Mouse (Mus musculus) bone marrow, adult 2 months (tissue): ENCODE data around the gene Slc22a5. TPM values are rescaled to one million over a fixed set of nuclear protein-coding genes. Genes with fewer than 3 reads are reported as not detected.

Experiments used
- H3K27ac ChIP-seq: fragments of 200-500 bp; 2 replicates; pipeline ENCODE4 v1.5.1; 2012; ENCODE audit warnings: low read depth, mild to moderate bottlenecking, control low read depth, inconsistent platforms, low read length; ENCODE audit not compliant: control insufficient read depth, poor library complexity, insufficient read depth
- H3K4me1 ChIP-seq: fragments of 200-500 bp; 2 replicates; pipeline ENCODE4 v1.6.1; 2011; ENCODE audit warnings: low read length; ENCODE audit not compliant: control insufficient read depth, insufficient read depth
- H3K4me3 ChIP-seq: fragments of 200-500 bp; replicated peaks from 2 replicates; pipeline ENCODE3; 2011; ENCODE audit warnings: mild to moderate bottlenecking, low read depth, low read length, control low read depth; ENCODE audit not compliant: control insufficient read depth
- CTCF ChIP-seq: fragments of 200-500 bp; IDR thresholded peaks from 2 replicates; pipeline ENCODE4 v1.5.1; 2011; ENCODE audit warnings: low read length, control low read depth; ENCODE audit not compliant: control insufficient read depth, insufficient read depth
- POLR2A ChIP-seq: fragments of 200-500 bp; IDR thresholded peaks from 2 replicates; pipeline ENCODE4 v1.6.1; 2011; ENCODE audit warnings: low read depth, mild to moderate bottlenecking, control low read depth, low read length, borderline replicate concordance; ENCODE audit not compliant: control insufficient read depth
- WGBS: fragments of 180-500 bp; shearing (Covaris S2); methylation state at CpG from one replicate; pipeline ENCODE4 v1.1.7; 2018; 5-methylcytosine and 5-hydroxymethylcytosine counted together
- polyA plus RNA-seq: library from polyadenylated mRNA; stranded (reverse); fragments of >200 nt; gene quantifications from 2 replicates; pipeline ENCODE4 v1.2.4, GENCODE M21; 2011; ENCODE audit warnings: low replicate concordance; ENCODE audit not compliant: missing spikeins, insufficient read depth, insufficient read length

Slc22a5 gene
- polyA plus RNA-seq, 1 experiment = 6.5 TPM

- no peak overlapping the region for H3K4me3 ChIP-seq
- no peaks in the 10 kb centered on the region for H3K4me1 ChIP-seq
- 86% methylated on average over 8 of the region's 8 CpGs for WGBS
- no peak overlapping the region for H3K27ac ChIP-seq
- no peak for TF ChIP-seq POLR2A
- TF ChIP-seq CTCF = no peak
These were observed 17.2 kb upstream of the Slc22a5 start for GRCm38 (mm10) chr11:53908686-53909085.

GRCm38 (mm10) chr11:53904534-53904925, 13.1 kb upstream of the Slc22a5 start:
- no peak overlapping the region for H3K27ac ChIP-seq

GRCm38 (mm10) chr11:53903781-53904533, 12.5 kb upstream of the Slc22a5 start:
- TF ChIP-seq POLR2A (no peak), CTCF (no peak)
- no peaks in the 10 kb centered on the region for H3K4me1 ChIP-seq
- H3K27ac ChIP-seq = no peak overlapping the region
- 79% methylated on average over 16 of the region's 16 CpGs for WGBS
- no peak overlapping the region for H3K4me3 ChIP-seq

More at GRCm38 (mm10) chr11:53904534-53904925, 13.1 kb upstream of the Slc22a5 start:
- TF ChIP-seq CTCF (no peak), POLR2A (no peak)
- Histone ChIP-seq H3K4me1 (no peaks in the 10 kb centered on the region), H3K4me3 (no peak overlapping the region)
- WGBS = 85% methylated on average over 9 of the region's 9 CpGs

DNA sequence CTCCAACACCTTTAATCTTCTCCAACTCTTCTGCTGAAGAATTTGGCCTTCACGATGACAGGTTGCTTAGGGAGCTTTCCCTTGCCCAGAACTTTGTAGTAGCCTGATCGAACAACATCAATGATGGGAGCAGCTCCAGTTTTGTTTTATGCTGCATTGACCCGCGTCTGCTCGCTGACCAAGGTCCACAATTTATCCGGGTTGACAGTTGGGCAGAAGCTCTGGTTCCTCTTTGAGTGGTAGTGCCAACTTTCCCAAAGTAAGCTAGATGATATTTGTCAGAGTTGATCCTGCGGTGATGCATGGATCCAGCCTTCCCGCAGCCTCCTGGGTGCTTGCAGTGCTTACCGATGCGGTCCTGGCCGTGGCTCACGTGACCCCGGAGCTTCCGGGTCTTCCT, 11.3 kb upstream of the Slc22a5 start:
- 88% methylated on average over 14 of the region's 14 CpGs for WGBS
- no peak overlapping the region for H3K27ac ChIP-seq
- no peaks in the 10 kb centered on the region for H3K4me1 ChIP-seq
- H3K4me3 ChIP-seq = no peak overlapping the region
- TF ChIP-seq CTCF = no peak
- TF ChIP-seq POLR2A = no peak

- H3K27ac ChIP-seq = no peak overlapping the region
- H3K4me3 ChIP-seq = no peak overlapping the region
- 71% methylated on average over 1 of the region's 1 CpGs for WGBS
- no peaks in the 10 kb centered on the region for H3K4me1 ChIP-seq
- TF ChIP-seq CTCF (no peak), POLR2A (no peak)
These were observed 9.5 kb upstream of the Slc22a5 start for GRCm38 (mm10) chr11:53900991-53901390.

DNA sequence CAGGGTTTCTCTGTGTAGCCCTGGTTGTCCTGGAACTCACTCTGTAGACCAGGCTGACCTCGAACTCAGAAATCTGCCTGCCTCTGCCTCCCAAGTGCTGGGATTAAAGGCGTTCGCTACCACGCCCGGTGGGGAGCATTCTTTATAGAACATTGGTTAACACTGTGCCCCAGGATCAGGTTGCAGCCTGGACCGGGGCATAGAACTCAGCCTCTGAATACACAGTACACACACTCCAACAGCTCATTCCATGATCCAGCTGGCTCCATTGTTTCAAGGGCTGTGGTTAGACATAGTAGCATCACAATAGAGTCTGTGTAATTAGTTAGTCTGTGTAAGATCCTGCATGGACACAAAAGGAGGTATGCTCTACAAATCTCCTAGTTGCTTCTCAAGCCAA, 8.5 kb upstream of the Slc22a5 start:
- Histone ChIP-seq H3K4me1 (no peaks in the 10 kb centered on the region), H3K27ac (no peak overlapping the region), H3K4me3 (no peak overlapping the region)
- TF ChIP-seq POLR2A (no peak), CTCF (no peak)
- 86% methylated on average over 6 of the region's 6 CpGs for WGBS

- WGBS = 77% methylated on average over 3 of the region's 3 CpGs
- Histone ChIP-seq H3K27ac (no peak overlapping the region), H3K4me3 (no peak overlapping the region), H3K4me1 (no peaks in the 10 kb centered on the region)
- no peak for TF ChIP-seq CTCF
- TF ChIP-seq POLR2A = no peak
These were observed 7.5 kb upstream of the Slc22a5 start for GRCm38 (mm10) chr11:53899004-53899403.

GRCm38 (mm10) chr11:53896935-53897334, 5.5 kb upstream of the Slc22a5 start:
- Histone ChIP-seq H3K4me3 (no peak overlapping the region), H3K4me1 (peaks cover 1% of the 10 kb centered on the region; the same call in 1 of the 2 replicates), H3K27ac (no peak overlapping the region)
- TF ChIP-seq POLR2A (no peak), CTCF (no peak)
- 85% methylated on average over 6 of the region's 6 CpGs for WGBS

- 39% methylated on average over 2 of the region's 2 CpGs for whole genome bisulfite sequencing
- H3K4me3 ChIP-seq = no peak overlapping the region
- no peak for TF ChIP-seq CTCF
- TF ChIP-seq POLR2A = no peak
- H3K27ac ChIP-seq = no peak overlapping the region
- peaks cover 4% of the 10 kb centered on the region; the same call in 1 of the 2 replicates for H3K4me1 ChIP-seq
These were observed 2.0 kb upstream of the Slc22a5 start for GRCm38 (mm10) chr11:53893451-53893850.
